Mouse (Mus musculus) brain, embryonic 14.5 days (tissue): ENCODE measurements around the gene Lrrc51. TPM values are rescaled to one million over a fixed set of nuclear protein-coding genes. Genes with fewer than 3 reads are reported as not detected.
"Not testable (repeated sequence)": the region's sequence is repeated elsewhere in the genome, so short reads cannot be mapped to it uniquely, and the experiment has no call there.

ENCODE experiments used
- DNase-seq: peaks from one replicate; pipeline ENCODE4 v3.0.0-alpha.2; 2011; ENCODE audit warnings: low read depth
- CTCF ChIP-seq: fragments of 200-500 bp; IDR thresholded peaks from 2 replicates; pipeline ENCODE4 v1.5.1; 2012; ENCODE audit warnings: inconsistent platforms, mild to moderate bottlenecking, moderate library complexity, borderline replicate concordance; ENCODE audit not compliant: insufficient read depth, insufficient read length; ENCODE audit errors: extremely low read depth
- POLR2A ChIP-seq: fragments of 200-500 bp; IDR thresholded peaks from 2 replicates; pipeline ENCODE4 v1.6.1; 2012; ENCODE audit warnings: mild to moderate bottlenecking, inconsistent platforms, borderline replicate concordance; ENCODE audit not compliant: poor library complexity, insufficient read depth, insufficient read length, severe bottlenecking; ENCODE audit errors: extremely low read depth
- polyA plus RNA-seq: library from polyadenylated mRNA; depleted of rRNA; stranded (reverse); fragments of >200 nt; gene quantifications from 2 replicates; pipeline ENCODE4 v1.2.3, GENCODE M21; 2012

The Lrrc51 gene
- polyA plus RNA-seq, 1 experiment = 10.8 TPM

- TF ChIP-seq POLR2A (no peak), CTCF (no peak)
Measured at GRCm38 (mm10) chr7:101962829-101963228, 29.1 kb upstream of the Lrrc51 start.

DNA sequence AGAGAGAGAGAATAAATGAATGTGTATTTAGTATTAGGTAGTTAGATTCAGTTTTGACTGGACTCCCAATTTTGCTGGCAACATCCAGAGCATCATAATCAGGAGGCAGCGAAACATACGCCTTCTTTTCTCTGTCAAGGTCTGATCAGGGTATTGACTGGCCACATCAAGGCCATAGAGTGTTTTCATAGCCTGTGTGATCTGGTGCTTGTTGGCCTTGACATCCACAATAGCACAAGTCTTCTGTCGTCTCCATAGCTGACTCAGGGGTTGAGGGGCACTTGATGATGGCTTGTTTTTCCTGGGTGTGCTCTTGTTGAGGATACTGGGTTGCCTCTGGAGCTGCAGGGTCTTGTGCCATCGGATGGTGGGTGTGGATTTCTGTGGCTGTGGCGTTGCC, 23.2 kb upstream of the Lrrc51 start:
- DNase-seq = no peak
- TF ChIP-seq POLR2A = no peak
- no peak for TF ChIP-seq CTCF

More at GRCm38 (mm10) chr7:101962829-101963228, 29.1 kb upstream of the Lrrc51 start:
- no peak for DNase-seq

GRCm38 (mm10) chr7:101956481-101956880, 22.8 kb upstream of the Lrrc51 start:
- TF ChIP-seq POLR2A (no peak), CTCF (no peak)

GRCm38 (mm10) chr7:101955862-101956261, 22.2 kb upstream of the Lrrc51 start:
- TF ChIP-seq POLR2A (no peak), CTCF (no peak)
- DNase-seq = no peak

More at GRCm38 (mm10) chr7:101956481-101956880, 22.8 kb upstream of the Lrrc51 start:
- DNase-seq = no peak

DNA sequence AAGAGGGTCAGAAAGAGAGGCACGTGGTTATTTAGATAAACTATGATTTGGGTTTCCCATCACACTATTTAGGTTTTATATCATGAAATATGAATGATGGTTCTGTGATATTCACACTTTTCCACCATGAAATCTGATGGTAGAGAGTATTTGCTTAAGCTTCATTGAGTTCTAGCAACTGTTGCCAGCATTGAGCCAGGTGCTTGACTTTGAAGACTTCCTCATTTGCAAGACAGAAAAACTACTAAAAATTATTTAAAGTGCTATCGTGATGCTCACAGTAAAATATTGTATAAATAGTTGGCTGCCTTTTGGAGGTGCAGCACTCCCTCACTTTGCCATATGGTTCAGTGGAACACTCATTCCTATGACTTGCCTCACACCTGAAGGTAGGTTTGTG, 21.6 kb upstream of the Lrrc51 start:
- TF ChIP-seq POLR2A (no peak), CTCF (no peak)
- DNase-seq = no peak

DNA sequence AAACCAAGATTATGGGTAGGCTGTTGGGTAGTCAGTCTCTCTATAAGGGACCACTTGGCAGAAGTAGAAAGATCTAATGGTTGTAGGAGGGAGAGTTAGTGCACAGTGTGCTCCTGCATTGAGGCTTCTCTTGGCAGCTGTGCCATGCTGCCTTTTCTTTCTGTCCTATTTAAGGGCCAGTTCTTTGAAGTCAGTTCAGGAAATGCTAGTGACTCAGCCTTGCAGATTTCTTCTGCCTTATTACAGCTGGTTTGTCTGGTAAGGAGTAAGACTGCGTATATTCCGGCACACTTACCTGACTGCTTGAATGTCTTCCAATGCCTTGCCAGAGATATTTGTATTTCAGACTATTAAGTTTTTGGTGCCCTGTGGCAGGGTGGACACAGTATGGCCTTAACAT, 20.5 kb upstream of the Lrrc51 start:
- TF ChIP-seq POLR2A (no peak), CTCF (no peak)
- DNase-seq = no peak

GRCm38 (mm10) chr7:101952098-101952497, 18.4 kb upstream of the Lrrc51 start:
- DNase-seq = no peak
- TF ChIP-seq CTCF (no peak), POLR2A (no peak)

- no peak for DNase-seq
- TF ChIP-seq CTCF (no peak), POLR2A (no peak)
Measured at GRCm38 (mm10) chr7:101951648-101952047, 18.0 kb upstream of the Lrrc51 start.

GRCm38 (mm10) chr7:101949008-101949407, 15.3 kb upstream of the Lrrc51 start:
- DNase-seq = not testable (repeated sequence)

- no peak for TF ChIP-seq CTCF
- no peak for TF ChIP-seq POLR2A
- no peak for DNase-seq
Measured at GRCm38 (mm10) chr7:101939758-101940157, 6.1 kb upstream of the Lrrc51 start.

GRCm38 (mm10) chr7:101938348-101938747, 4.7 kb upstream of the Lrrc51 start:
- TF ChIP-seq CTCF = no peak
- no peak for TF ChIP-seq POLR2A

DNA sequence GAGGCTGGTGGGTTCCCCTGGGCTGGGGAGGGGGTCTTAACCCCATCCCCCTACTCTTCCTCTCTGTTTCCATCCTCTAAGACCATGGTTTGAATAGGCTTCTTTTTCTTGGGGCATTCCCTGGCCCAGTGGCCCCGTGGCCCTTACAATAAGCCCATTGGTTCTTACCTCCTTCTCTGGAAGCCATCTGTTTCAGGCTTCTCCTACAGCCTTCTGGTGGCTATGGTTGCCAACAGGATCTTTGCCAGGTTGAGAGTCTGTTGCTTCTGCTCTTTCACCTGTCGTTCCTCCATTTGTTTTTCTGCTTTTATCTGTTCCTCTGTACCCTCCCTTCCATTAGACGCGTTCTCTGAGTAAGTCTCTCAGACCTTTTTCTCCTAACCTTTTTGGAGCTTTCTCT, 3.9 kb upstream of the Lrrc51 start:
- no peak for DNase-seq
- TF ChIP-seq POLR2A = no peak
- TF ChIP-seq CTCF = no peak

More at GRCm38 (mm10) chr7:101938348-101938747, 4.7 kb upstream of the Lrrc51 start:
- no peak for DNase-seq

- TF ChIP-seq POLR2A (no peak), CTCF (no peak)
- DNase-seq = no peak
Measured at GRCm38 (mm10) chr7:101936996-101937395, 3.3 kb upstream of the Lrrc51 start.
